Mouse (Mus musculus) embryo, embryonic 10.5 days (tissue): ENCODE results near the gene Tmem107.

ENCODE experiments used
- DNase-seq: peaks from one replicate; pipeline ENCODE4 v3.0.0-alpha.2; 2015; ENCODE audit warnings: low spot score

Tmem107 gene

GRCm38 (mm10) chr11:69107676-69108075 lies 37.1 kb downstream of the Tmem107 start:
- no peak for DNase-seq

GRCm38 (mm10) chr11:69108223-69108622 lies 37.6 kb downstream of the Tmem107 start:
- no peak for DNase-seq

GRCm38 (mm10) chr11:69109032-69109900 lies 38.7 kb downstream of the Tmem107 start:
- no peak for DNase-seq

- peak; percentile 97 for DNase-seq
These were observed 39.9 kb downstream of the Tmem107 start for GRCm38 (mm10) chr11:69110319-69111046.

- peak; percentile 50 for DNase-seq
These were observed 40.6 kb downstream of the Tmem107 start for GRCm38 (mm10) chr11:69111051-69111810.

GRCm38 (mm10) chr11:69111865-69112264 lies 41.3 kb downstream of the Tmem107 start:
- DNase-seq = no peak

GRCm38 (mm10) chr11:69114018-69114417 lies 43.4 kb downstream of the Tmem107 start:
- no peak for DNase-seq

GRCm38 (mm10) chr11:69114621-69115020 lies 44.0 kb downstream of the Tmem107 start:
- no peak for DNase-seq

GRCm38 (mm10) chr11:69116843-69117242 lies 46.2 kb downstream of the Tmem107 start:
- DNase-seq = no peak

GRCm38 (mm10) chr11:69117737-69118695 lies 47.4 kb downstream of the Tmem107 start:
- DNase-seq = peak; percentile 79

- DNase-seq = peak; percentile 97
These were observed 48.2 kb downstream of the Tmem107 start for GRCm38 (mm10) chr11:69118765-69119164.

- DNase-seq = peak; percentile 22
These were observed 49.0 kb downstream of the Tmem107 start for GRCm38 (mm10) chr11:69119446-69120155.

- peak; percentile 80 for DNase-seq
These were observed 49.8 kb downstream of the Tmem107 start, which contains the start of gene Hes7 for GRCm38 (mm10) chr11:69120221-69121000. TSS of gene Hes7 (plus strand) at chr11:69120404.

- DNase-seq = peak; percentile 58
These were observed 50.6 kb downstream of the Tmem107 start for GRCm38 (mm10) chr11:69121001-69121740.

GRCm38 (mm10) chr11:69121741-69122335 lies 51.2 kb downstream of the Tmem107 start:
- peak; percentile 68 for DNase-seq

GRCm38 (mm10) chr11:69122336-69122951 lies 51.8 kb downstream of the Tmem107 start, which contains the start of gene 9130213A22Rik:
TSS of gene 9130213A22Rik (minus strand) at chr11:69122589.
- DNase-seq = peak; percentile 92
